Mouse (Mus musculus) gastrocnemius, postnatal 4 days (tissue): ENCODE results near the gene Nr4a2. TPM values are rescaled to one million over a fixed set of nuclear protein-coding genes. Genes with fewer than 3 reads are reported as not detected.

ENCODE experiments used
- total RNA-seq, 2 experiments: library from RNA; stranded (reverse); gene quantifications; 2 replicates each; pipeline ENCODE4 v1.2.3; 2021

The Nr4a2 gene
- total RNA-seq, 2 experiments from 2014 or later: 4.7 to 5.1 TPM

Other genes starting within 250 kb of the Nr4a2 start
- 10 to 100 TPM; 43.6 to 57.0 TPM for gene Gpd2, start 113.6 kb upstream of the Nr4a2 start, total RNA-seq